Mouse (Mus musculus): Measurements from ENCODE around the gene Cpeb4.

DNA sequence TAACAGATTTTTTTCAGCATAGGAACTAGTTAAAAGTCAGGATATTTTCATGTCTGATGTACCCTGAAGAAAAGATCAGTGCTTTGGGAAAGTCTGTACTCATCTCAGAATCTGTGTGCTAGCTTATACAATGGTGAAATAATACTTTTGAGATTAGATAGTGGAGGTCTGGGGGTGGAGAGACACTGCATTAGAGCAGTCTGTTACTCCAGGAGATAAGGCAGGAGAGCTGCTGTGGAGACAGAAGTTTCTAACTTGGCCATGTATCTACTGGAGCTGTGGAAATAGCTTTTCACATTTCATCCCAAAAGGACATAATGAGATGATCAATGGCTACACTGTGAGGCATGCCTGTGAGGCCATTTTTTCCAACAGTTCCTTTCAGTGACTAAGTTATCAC, 111.2 kb downstream of the Cpeb4 start:
- TF ChIP-seq CTCF (IDR thresholded peaks at IDR 0.05; ENCODE audit: control insufficient read depth, insufficient read depth, insufficient read length) (no peak), MYOG (IDR thresholded peaks at IDR 0.05; ENCODE audit: control insufficient read depth, extremely low read depth, insufficient read length) (no peak), USF1 (IDR thresholded peaks at IDR 0.05; ENCODE audit: low read depth) (no peak), MAX (IDR thresholded peaks at IDR 0.05) (no peak), MYOD1 (IDR thresholded peaks at IDR 0.05; ENCODE audit: control insufficient read depth, insufficient read length, low read depth) (no peak), CEBPB (IDR thresholded peaks at IDR 0.05; ENCODE audit: low read depth) (no peak)
